Mouse (Mus musculus): ENCODE data around the gene Adgre5.

Adgre5 gene

GRCm38 (mm10) chr8:83737852-83738562, 3.1 kb downstream of the Adgre5 start:
- Histone ChIP-seq H3K27me3 (ENCODE audit: insufficient read depth, low read length) (no peaks in the 10 kb centered on the region), H3K4me3 (replicated peaks; ENCODE audit: low read length) (peak overlapping the region; percentile 85), H3K4me1 (replicated peaks; ENCODE audit: low read depth, low read length) (peaks cover 93% of the 10 kb centered on the region), H3K36me3 (ENCODE audit: insufficient read depth, low read length) (peaks cover 45% of the 10 kb centered on the region), H3K9me3 (ENCODE audit: low read length) (no peaks in the 10 kb centered on the region)
- TF ChIP-seq POU5F1 (IDR thresholded peaks at IDR 0.05; ENCODE audit: borderline replicate concordance, low read length) (no peak), CTCF (conservative IDR thresholded peaks at IDR 0.05; ENCODE audit: low read length) (no peak), NANOG (IDR thresholded peaks at IDR 0.05; ENCODE audit: borderline replicate concordance, low read length) (no peak)

DNA sequence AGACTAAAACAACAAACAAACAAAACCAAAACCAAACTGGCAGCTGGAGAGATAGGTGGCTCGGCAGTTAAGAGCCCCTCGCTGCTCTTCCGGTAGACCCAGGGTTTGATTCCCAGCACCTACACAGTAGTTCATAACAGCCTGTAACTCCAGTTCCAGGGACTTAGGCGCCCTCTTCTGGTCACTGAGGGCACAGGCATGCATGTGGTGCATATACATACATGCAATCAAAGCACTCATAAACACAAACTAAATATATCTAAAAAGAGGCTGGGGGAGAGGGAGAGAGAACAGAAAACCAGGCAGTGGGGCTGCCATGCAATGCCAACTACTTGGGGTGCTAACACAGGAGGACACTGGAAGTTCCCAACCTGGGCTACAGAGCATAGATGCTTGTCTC, 3.8 kb downstream of the Adgre5 start:
- peak overlapping the region; percentile 85; the same call in 1 of the 2 replicates for H3K4me3 ChIP-seq (replicated peaks; ENCODE audit: low read length)
- peaks cover 52% of the 10 kb centered on the region for H3K36me3 ChIP-seq (ENCODE audit: insufficient read depth, low read length)
- H3K9me3 ChIP-seq (ENCODE audit: low read length): no peaks in the 10 kb centered on the region
- no peak for TF ChIP-seq POU5F1 (IDR thresholded peaks at IDR 0.05; ENCODE audit: borderline replicate concordance, low read length)
- peak; percentile 68 for TF ChIP-seq CTCF (conservative IDR thresholded peaks at IDR 0.05; ENCODE audit: low read length)
- no peak for TF ChIP-seq NANOG (IDR thresholded peaks at IDR 0.05; ENCODE audit: borderline replicate concordance, low read length)
- no peaks in the 10 kb centered on the region for H3K27me3 ChIP-seq (ENCODE audit: insufficient read depth, low read length)
- peaks cover 88% of the 10 kb centered on the region for H3K4me1 ChIP-seq (replicated peaks; ENCODE audit: low read depth, low read length)

- Histone ChIP-seq H3K4me1 (replicated peaks; ENCODE audit: low read depth, low read length) (peaks cover 88% of the 10 kb centered on the region), H3K4me3 (replicated peaks; ENCODE audit: low read length) (no peak overlapping the region), H3K27me3 (ENCODE audit: insufficient read depth, low read length) (no peaks in the 10 kb centered on the region), H3K36me3 (ENCODE audit: insufficient read depth, low read length) (peaks cover 58% of the 10 kb centered on the region), H3K9me3 (ENCODE audit: low read length) (no peaks in the 10 kb centered on the region; the same call in 1 of the 2 replicates)
- TF ChIP-seq POU5F1 (IDR thresholded peaks at IDR 0.05; ENCODE audit: borderline replicate concordance, low read length) (no peak), CTCF (conservative IDR thresholded peaks at IDR 0.05; ENCODE audit: low read length) (no peak), NANOG (IDR thresholded peaks at IDR 0.05; ENCODE audit: borderline replicate concordance, low read length) (no peak)
These were observed 4.4 kb downstream of the Adgre5 start for GRCm38 (mm10) chr8:83736681-83737080.

GRCm38 (mm10) chr8:83732919-83733318, 8.2 kb downstream of the Adgre5 start:
- Histone ChIP-seq H3K4me3 (replicated peaks; ENCODE audit: low read length) (no peak overlapping the region), H3K27me3 (ENCODE audit: insufficient read depth, low read length) (no peaks in the 10 kb centered on the region), H3K9me3 (ENCODE audit: low read length) (no peaks in the 10 kb centered on the region; the same call in 1 of the 2 replicates), H3K36me3 (ENCODE audit: insufficient read depth, low read length) (peaks cover 96% of the 10 kb centered on the region), H3K4me1 (replicated peaks; ENCODE audit: low read depth, low read length) (peaks cover 66% of the 10 kb centered on the region)
- no peak for TF ChIP-seq NANOG (IDR thresholded peaks at IDR 0.05; ENCODE audit: borderline replicate concordance, low read length)
- TF ChIP-seq POU5F1 (IDR thresholded peaks at IDR 0.05; ENCODE audit: borderline replicate concordance, low read length): no peak
- TF ChIP-seq CTCF (conservative IDR thresholded peaks at IDR 0.05; ENCODE audit: low read length): no peak

DNA sequence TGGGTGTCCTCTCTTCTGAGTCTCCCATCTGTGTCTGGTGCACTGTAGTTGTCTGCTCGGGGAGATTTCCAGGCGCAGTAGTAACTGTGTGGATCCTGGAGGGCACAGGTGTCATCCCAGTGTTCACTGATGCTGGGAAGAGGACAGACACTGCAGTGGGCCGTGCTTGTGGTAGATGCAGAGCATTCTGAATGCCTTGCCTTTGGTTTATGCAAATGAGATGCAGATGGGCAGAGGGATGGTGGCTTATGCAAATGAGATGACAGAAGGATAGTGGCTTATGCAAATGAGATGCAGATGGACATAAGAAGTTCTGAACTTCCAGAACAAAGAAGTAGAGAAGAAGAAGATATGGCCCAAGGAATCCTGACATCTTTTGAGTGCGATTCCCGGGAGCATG, 9.2 kb downstream of the Adgre5 start:
- TF ChIP-seq NANOG (IDR thresholded peaks at IDR 0.05; ENCODE audit: borderline replicate concordance, low read length): no peak
- no peak for TF ChIP-seq POU5F1 (IDR thresholded peaks at IDR 0.05; ENCODE audit: borderline replicate concordance, low read length)
- TF ChIP-seq CTCF (conservative IDR thresholded peaks at IDR 0.05; ENCODE audit: low read length): no peak
- Histone ChIP-seq H3K27me3 (ENCODE audit: insufficient read depth, low read length) (no peaks in the 10 kb centered on the region), H3K4me3 (replicated peaks; ENCODE audit: low read length) (no peak overlapping the region), H3K9me3 (ENCODE audit: low read length) (no peaks in the 10 kb centered on the region; the same call in 1 of the 2 replicates), H3K4me1 (replicated peaks; ENCODE audit: low read depth, low read length) (peaks cover 59% of the 10 kb centered on the region), H3K36me3 (ENCODE audit: insufficient read depth, low read length) (peaks cover 99% of the 10 kb centered on the region)

DNA sequence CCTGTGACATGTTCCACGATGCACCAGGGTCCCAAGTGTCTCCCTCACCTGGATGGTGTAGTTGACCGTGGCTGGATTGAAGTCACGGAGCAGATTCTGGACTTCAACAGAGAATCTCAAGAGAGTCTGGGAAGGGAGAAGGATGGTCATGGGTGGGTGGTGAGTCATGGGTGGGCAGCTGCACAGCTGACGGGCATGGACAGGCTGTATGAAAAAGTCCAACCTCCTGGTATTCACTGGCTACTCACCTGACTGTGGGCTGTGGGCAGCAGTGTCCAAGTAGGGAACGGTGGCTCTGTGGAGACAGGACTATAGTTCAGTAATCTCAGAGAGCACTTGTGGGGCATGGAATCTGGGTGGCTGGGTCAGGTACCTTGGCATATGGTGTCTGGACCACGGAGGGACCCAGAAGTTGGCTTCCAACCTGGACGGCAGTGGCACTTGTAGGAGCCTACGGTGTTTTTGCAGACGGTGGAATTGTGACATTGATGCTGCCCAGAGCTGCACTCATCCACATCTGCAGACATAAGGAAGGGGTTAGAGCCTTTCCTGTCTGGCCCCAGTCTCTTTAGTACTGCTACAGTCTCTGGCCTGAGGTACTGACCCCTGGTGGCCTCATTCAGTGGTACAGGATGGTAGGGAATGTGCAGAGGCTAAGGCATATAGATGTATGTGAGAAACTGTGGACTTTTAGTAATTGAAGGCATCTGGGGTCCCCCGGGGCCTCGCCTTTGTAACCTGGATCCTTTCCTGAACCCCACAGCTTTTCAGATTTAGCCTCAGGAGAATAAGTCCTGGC, 11.9 kb downstream of the Adgre5 start:
- Histone ChIP-seq H3K27me3 (ENCODE audit: insufficient read depth, low read length) (no peaks in the 10 kb centered on the region), H3K4me1 (replicated peaks; ENCODE audit: low read depth, low read length) (peaks cover 44% of the 10 kb centered on the region), H3K9me3 (ENCODE audit: low read length) (no peaks in the 10 kb centered on the region; the same call in 1 of the 2 replicates), H3K36me3 (ENCODE audit: insufficient read depth, low read length) (peaks cover 99% of the 10 kb centered on the region), H3K4me3 (replicated peaks; ENCODE audit: low read length) (no peak overlapping the region)
- TF ChIP-seq NANOG (IDR thresholded peaks at IDR 0.05; ENCODE audit: borderline replicate concordance, low read length) (no peak), POU5F1 (IDR thresholded peaks at IDR 0.05; ENCODE audit: borderline replicate concordance, low read length) (no peak), CTCF (conservative IDR thresholded peaks at IDR 0.05; ENCODE audit: low read length) (peak; percentile 69)

DNA sequence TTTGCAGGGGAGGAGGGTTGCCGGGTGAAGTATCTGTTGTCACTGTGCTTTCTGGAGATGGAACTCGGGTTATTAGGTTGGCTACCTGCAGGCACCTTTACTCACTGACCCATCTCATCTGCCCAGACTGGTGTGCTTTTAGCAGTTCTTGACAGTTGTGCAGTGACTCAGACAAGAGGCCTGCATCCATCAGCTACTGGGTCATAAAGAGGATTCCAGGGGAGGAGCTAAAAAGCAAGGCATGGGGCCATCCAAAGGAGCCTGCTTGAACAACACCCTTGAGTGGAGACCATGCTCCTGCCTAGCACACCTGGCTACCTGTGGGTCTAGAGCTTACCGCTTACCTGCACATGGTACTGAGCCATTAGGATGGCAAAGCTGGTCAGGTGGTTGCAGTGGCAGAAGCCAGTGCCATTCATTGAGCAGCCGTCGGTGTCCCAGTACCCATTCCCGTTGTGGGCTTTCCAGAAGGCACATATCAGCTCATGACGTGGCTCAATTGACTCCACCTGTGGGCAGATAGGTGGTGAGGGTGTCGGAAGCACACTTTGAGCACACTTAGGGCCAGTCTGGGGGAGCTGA, 15.5 kb downstream of the Adgre5 start:
- Histone ChIP-seq H3K36me3 (ENCODE audit: insufficient read depth, low read length) (peaks cover 99% of the 10 kb centered on the region), H3K9me3 (ENCODE audit: low read length) (no peaks in the 10 kb centered on the region), H3K4me1 (replicated peaks; ENCODE audit: low read depth, low read length) (peaks cover 60% of the 10 kb centered on the region), H3K27me3 (ENCODE audit: insufficient read depth, low read length) (no peaks in the 10 kb centered on the region), H3K4me3 (replicated peaks; ENCODE audit: low read length) (no peak overlapping the region)
- no peak for TF ChIP-seq POU5F1 (IDR thresholded peaks at IDR 0.05; ENCODE audit: borderline replicate concordance, low read length)

GRCm38 (mm10) chr8:83724697-83725482, 16.2 kb downstream of the Adgre5 start:
- Histone ChIP-seq H3K36me3 (ENCODE audit: insufficient read depth, low read length) (peaks cover 99% of the 10 kb centered on the region), H3K4me3 (replicated peaks; ENCODE audit: low read length) (no peak overlapping the region), H3K4me1 (replicated peaks; ENCODE audit: low read depth, low read length) (peaks cover 67% of the 10 kb centered on the region), H3K9me3 (ENCODE audit: low read length) (no peaks in the 10 kb centered on the region), H3K27me3 (ENCODE audit: insufficient read depth, low read length) (no peaks in the 10 kb centered on the region)
- TF ChIP-seq POU5F1 (IDR thresholded peaks at IDR 0.05; ENCODE audit: borderline replicate concordance, low read length) (no peak), CTCF (conservative IDR thresholded peaks at IDR 0.05; ENCODE audit: low read length) (peak; percentile 19; the same call in 1 of the 2 replicates)
